25 mouse cellular contexts compared by ENCODE assay signal in the genomic region with DNA sequence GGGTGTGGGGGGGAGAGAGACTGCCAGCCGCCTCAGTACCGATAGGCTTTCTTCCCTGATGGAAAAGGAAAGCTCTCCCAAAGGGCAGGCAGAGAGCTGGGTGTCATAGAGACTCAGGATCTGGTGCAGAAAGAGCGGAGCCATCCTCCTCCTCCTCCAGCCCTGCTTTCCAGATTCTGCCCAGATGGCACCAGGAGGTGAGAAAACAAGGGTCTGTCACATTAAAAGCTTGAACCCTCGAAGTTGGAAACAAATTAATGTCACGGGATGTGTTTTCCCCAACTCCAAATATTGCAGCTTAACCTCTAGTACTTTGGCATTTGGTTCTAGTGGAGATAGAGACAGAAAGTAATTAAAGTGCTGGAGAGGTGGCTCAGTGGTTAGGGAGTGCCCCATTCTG.
A peak's percentile ranks its signal among the peaks of the same experiment; 100 is the strongest.
DNase-seq lines count a peak whose midpoint lies in the region; ATAC-seq lines count a peak whose summit lies in the region.
"Had no signal": no experiment of that assay in that cellular context is flagged by ENCODE, and none has a peak within 500 bp of the region (broad histone marks: within the 10 kb centered on the region; RNA-seq: fewer than 3 reads in every experiment).

No protein-coding gene starts in this region.

- no peak for DNase-seq in heart, postnatal 14 days
- DNase-seq in layer of hippocampus, adult 9-11 months, result peak; percentile 41
- DNase-seq in layer of hippocampus, adult 9-10 months (ENCODE audit: low spot score), result no peak
- DNase-seq in cerebellum, postnatal 14 days, result no peak
- DNase-seq: adrenal gland, postnatal 10 days; adrenal gland, postnatal 36 days; B cell, adult 2 months; cerebellum, adult 11-12 months; cerebellum, adult 8-10 months; cerebellum, postnatal 10 days; gastrocnemius, postnatal 10 days; gastrocnemius, postnatal 36 days; heart, adult 2 months; heart, postnatal 10 days had no signal

- 63% methylated on average over 4 of the region's 5 CpGs for WGBS in forebrain, embryonic 16.5 days
- WGBS in forebrain, embryonic 13.5 days, result 77% methylated on average over 5 of the region's 5 CpGs
- WGBS in heart, embryonic 11.5 days (ENCODE audit: insufficient replicate concordance), result 47% methylated on average over 5 of the region's 5 CpGs

- H3K4me2 ChIP-seq in forebrain, embryonic 16.5 days (ENCODE audit: low read length), result no peak overlapping the region
- H3K4me2 ChIP-seq in forebrain, embryonic 13.5 days, result no peak overlapping the region
- H3K4me2 ChIP-seq in heart, embryonic 11.5 days, result no peak overlapping the region
- H3K4me2 ChIP-seq: heart, embryonic 12.5 days; heart, embryonic 15.5 days; hindbrain, embryonic 12.5 days; hindbrain, embryonic 15.5 days had no signal

- intact Hi-C loops in heart, postnatal 14 days (cut with DNase I), result no loop called here

- no peaks in the 10 kb centered on the region for H3K27me3 ChIP-seq in forebrain, embryonic 16.5 days (replicated peaks; ENCODE audit: control insufficient read depth, insufficient read depth, low read length)
- no peaks in the 10 kb centered on the region for H3K27me3 ChIP-seq in forebrain, embryonic 13.5 days
- H3K27me3 ChIP-seq in heart, embryonic 11.5 days (ENCODE audit: control insufficient read depth, insufficient read depth, low read length), result no peaks in the 10 kb centered on the region
- H3K27me3 ChIP-seq: CH12.LX; heart, embryonic 12.5 days; heart, embryonic 15.5 days; hindbrain, embryonic 12.5 days; hindbrain, embryonic 15.5 days; Patski had no signal

- H3K4me3 ChIP-seq in forebrain, embryonic 16.5 days (replicated peaks; ENCODE audit: low read length), result no peak overlapping the region
- no peak overlapping the region for H3K4me3 ChIP-seq in forebrain, embryonic 13.5 days
- no peak overlapping the region for H3K4me3 ChIP-seq in heart, embryonic 11.5 days (ENCODE audit: low read depth, low read length)
- H3K4me3 ChIP-seq: heart, adult 2 months; heart, embryonic 12.5 days; heart, embryonic 15.5 days; hindbrain, embryonic 12.5 days; hindbrain, embryonic 15.5 days had no signal

- peaks cover 6% of the 10 kb centered on the region for H3K4me1 ChIP-seq in forebrain, embryonic 16.5 days (replicated peaks; ENCODE audit: control insufficient read depth, insufficient read depth, low read length)
- peaks cover 5% of the 10 kb centered on the region for H3K4me1 ChIP-seq in forebrain, embryonic 13.5 days
- H3K4me1 ChIP-seq in heart, embryonic 11.5 days (ENCODE audit: control insufficient read depth, insufficient read depth, low read length), result peaks cover 10% of the 10 kb centered on the region; the same call in 1 of the 2 replicates
- H3K4me1 ChIP-seq: heart, embryonic 15.5 days had no signal

- H3K9me3 ChIP-seq in forebrain, embryonic 16.5 days (ENCODE audit: control insufficient read depth, low read length), result no peaks in the 10 kb centered on the region
- no peaks in the 10 kb centered on the region for H3K9me3 ChIP-seq in forebrain, embryonic 13.5 days (replicated peaks)
- no peaks in the 10 kb centered on the region for H3K9me3 ChIP-seq in heart, embryonic 11.5 days (replicated peaks; ENCODE audit: control insufficient read depth, low read length)
- H3K9me3 ChIP-seq: G1E; heart, embryonic 12.5 days; heart, embryonic 15.5 days; hindbrain, embryonic 12.5 days; hindbrain, embryonic 15.5 days had no signal

- H3K27ac ChIP-seq in forebrain, embryonic 16.5 days (ENCODE audit: low read length), result no peak overlapping the region
- H3K27ac ChIP-seq in forebrain, embryonic 13.5 days, result no peak overlapping the region
- no peak overlapping the region; the same call in 1 of the 2 replicates for H3K27ac ChIP-seq in heart, embryonic 11.5 days (ENCODE audit: low read depth, low read length)
- H3K27ac ChIP-seq: heart, adult 2 months; heart, embryonic 15.5 days; hindbrain, embryonic 12.5 days; hindbrain, embryonic 15.5 days had no signal

- H3K36me3 ChIP-seq in forebrain, embryonic 16.5 days (ENCODE audit: control insufficient read depth, insufficient read depth), result no peaks in the 10 kb centered on the region
- H3K36me3 ChIP-seq in forebrain, embryonic 13.5 days (ENCODE audit: poor library complexity, severe bottlenecking), result no peaks in the 10 kb centered on the region
- no peaks in the 10 kb centered on the region for H3K36me3 ChIP-seq in heart, embryonic 11.5 days (ENCODE audit: control insufficient read depth, insufficient read depth, low read length)
- H3K36me3 ChIP-seq: hindbrain, embryonic 12.5 days; hindbrain, embryonic 15.5 days had no signal

- 0 out of 2 replicates have a peak, but pooled peaks have one; percentile 40 for ATAC-seq in forebrain, embryonic 16.5 days
- no peak for ATAC-seq in forebrain, embryonic 13.5 days
- ATAC-seq in heart, embryonic 11.5 days (replicated peaks; ENCODE audit: insufficient number of reproducible peaks, low FRiP score, low TSS enrichment), result 0 out of 2 replicates have a peak, but pooled peaks have one; percentile 18
- ATAC-seq: intestine, postnatal 0 days; Patski had no signal

- H3K9ac ChIP-seq in forebrain, embryonic 16.5 days (replicated peaks; ENCODE audit: low read depth, low read length), result no peak overlapping the region
- H3K9ac ChIP-seq in forebrain, embryonic 13.5 days, result no peak overlapping the region
- no peak overlapping the region for H3K9ac ChIP-seq in heart, embryonic 11.5 days (ENCODE audit: low read depth, low read length)
- H3K9ac ChIP-seq: heart, embryonic 12.5 days; heart, embryonic 15.5 days; hindbrain, embryonic 12.5 days; hindbrain, embryonic 15.5 days had no signal
